Mouse (Mus musculus) ES-CJ7 (cell line): ENCODE results near the gene Dmbx1.

Source experiments
- DNase-seq: peaks from one replicate; pipeline ENCODE4 v3.0.0; 2011; ENCODE audit warnings: low read depth, low spot score

Gene Dmbx1

DNA sequence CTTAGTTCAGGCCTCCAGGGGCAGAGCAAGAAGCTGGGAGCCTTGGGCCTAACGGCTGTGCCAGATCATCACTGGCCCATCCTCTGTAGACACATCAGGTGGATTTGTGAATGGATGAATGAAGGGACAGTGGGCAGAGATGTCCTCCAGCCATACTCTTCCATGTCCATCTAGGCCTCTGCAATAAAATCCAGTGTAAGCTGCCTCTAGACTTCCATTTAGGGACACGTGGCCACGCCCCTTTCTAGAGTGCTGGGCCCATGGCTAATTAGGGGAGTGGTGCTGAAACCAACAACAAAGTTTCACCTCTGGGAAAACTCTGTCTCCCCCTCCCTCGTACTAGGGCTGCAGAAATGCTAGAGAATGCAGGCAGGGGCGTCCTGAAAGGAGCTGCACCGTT lies 49.7 kb downstream of the Dmbx1 start:
- DNase-seq = peak; percentile 18

DNA sequence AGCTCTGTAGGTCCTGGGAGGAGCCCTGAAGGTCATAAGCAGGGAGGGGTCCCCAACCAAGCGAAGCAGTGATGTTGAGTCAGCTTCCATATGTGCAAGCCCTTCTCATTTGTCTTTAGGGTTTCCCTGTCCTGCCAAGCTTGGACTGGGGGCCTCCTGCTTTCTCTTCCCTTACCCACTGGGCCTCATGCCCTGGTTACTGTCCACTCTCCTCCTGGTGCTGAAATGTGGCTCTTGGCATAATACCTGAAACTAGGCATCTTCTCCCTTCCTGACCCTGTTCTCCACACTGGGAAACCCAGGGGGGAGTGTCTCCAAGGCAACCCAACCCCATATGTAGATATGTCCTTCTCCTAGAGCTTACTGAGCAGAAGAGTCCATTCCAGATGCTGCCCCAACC lies 52.9 kb downstream of the Dmbx1 start:
- DNase-seq = no peak

- DNase-seq = no peak
Measured at GRCm38 (mm10) chr4:115885846-115886245, 53.9 kb downstream of the Dmbx1 start.

DNA sequence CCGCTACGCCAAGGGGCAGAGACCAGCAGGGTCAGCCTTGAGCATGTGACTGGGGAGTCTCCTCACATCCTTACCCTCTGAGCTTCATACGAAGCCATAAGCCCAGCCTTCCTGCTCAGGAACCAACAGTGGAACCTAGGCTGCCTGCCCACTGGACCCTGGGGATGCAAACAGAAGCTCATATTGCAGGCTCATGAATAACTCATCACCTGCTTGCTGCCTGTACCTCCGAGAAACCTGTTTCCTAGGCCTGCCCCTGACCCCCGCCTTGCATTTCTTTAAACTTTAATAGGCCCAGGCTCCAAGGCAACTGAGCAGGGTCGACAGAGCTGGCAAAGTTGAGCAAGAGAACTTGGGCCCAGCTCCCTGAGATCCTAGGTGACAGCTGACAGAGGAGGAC lies 55.7 kb downstream of the Dmbx1 start, which contains the start of gene Kncn:
Gene Kncn, plus strand, starts transcription at position 379 of the 400 bp plus-strand sequence.
- no peak for DNase-seq

GRCm38 (mm10) chr4:115882195-115882594 lies 57.5 kb downstream of the Dmbx1 start:
- no peak for DNase-seq

- no peak for DNase-seq
Measured at GRCm38 (mm10) chr4:115881183-115881582, 58.5 kb downstream of the Dmbx1 start.

GRCm38 (mm10) chr4:115878828-115879227 lies 60.9 kb downstream of the Dmbx1 start:
- DNase-seq = no peak

GRCm38 (mm10) chr4:115878216-115878678 lies 61.5 kb downstream of the Dmbx1 start:
- DNase-seq = peak; percentile 86

- DNase-seq = peak; percentile 60
Measured at GRCm38 (mm10) chr4:115873231-115873630, 66.5 kb downstream of the Dmbx1 start.

DNA sequence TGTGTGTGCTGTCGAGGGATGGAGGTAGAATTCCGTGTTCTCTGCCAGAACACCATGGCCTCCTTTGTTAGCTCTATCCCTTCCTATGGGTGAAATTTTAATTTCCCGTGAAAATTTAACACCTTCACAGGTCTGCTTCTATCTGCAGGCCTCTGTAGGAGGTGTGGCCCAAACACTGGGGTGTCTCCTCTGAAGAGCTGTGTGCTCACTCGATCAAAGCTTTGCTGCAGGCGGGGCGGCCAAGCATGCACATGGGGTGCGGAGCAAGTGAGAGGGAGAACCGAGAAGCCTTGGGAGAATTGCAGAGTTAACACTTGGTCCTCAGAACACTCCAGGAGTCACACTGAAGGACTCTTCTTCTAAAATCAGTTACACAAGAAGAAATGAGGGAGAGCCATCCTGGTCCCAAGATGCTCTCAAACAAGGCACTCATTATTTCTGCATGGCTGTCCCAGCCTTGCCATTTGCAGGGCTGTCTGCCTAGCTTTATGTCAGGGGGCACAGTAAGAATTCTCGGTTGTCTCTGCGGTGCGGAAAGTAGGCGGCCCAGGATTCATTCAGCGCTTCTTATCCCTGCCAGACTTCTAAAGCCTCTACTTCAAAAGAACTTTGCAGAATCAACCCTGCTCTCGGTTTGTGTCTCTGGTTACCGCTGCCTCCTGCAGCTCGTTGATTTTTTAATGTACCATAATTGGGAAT lies 70.1 kb downstream of the Dmbx1 start:
- no peak for DNase-seq
